Mouse (Mus musculus) hindbrain, embryonic 16.5 days (tissue): ENCODE results near the gene Coro2a. TPM values are rescaled to one million over a fixed set of nuclear protein-coding genes. Genes with fewer than 3 reads are reported as not detected.

Experiments used
- ATAC-seq: fragments of 200-750 bp; cut with Nextera tagmentation; 2 replicates; pipeline ENCODE4 v1.8.0; 2017; ENCODE audit warnings: moderate TSS enrichment, moderate library complexity
- H3K27ac ChIP-seq: fragments of 300-500 bp; sonication (generic); 2 replicates; pipeline ENCODE4 v1.5.1; 2014; ENCODE audit warnings: low read depth, mild to moderate bottlenecking, control low read depth, low read length, moderate library complexity
- H3K27me3 ChIP-seq: fragments of 300-500 bp; sonication (generic); replicated peaks from 2 replicates; pipeline ENCODE4 v1.6.1; 2014; ENCODE audit warnings: low read length; ENCODE audit not compliant: control insufficient read depth, insufficient read depth
- H3K36me3 ChIP-seq: fragments of 300-500 bp; sonication (generic); 2 replicates; pipeline ENCODE4 v1.6.1; 2014; ENCODE audit warnings: mild to moderate bottlenecking, low read length, moderate library complexity, mixed read lengths; ENCODE audit not compliant: control insufficient read depth, insufficient read depth
- H3K4me1 ChIP-seq: fragments of 300-500 bp; sonication (generic); 2 replicates; pipeline ENCODE4 v1.6.1; 2014; ENCODE audit warnings: low read depth, low read length; ENCODE audit not compliant: control insufficient read depth, insufficient read depth
- H3K4me2 ChIP-seq: fragments of 300-500 bp; sonication (generic); 2 replicates; pipeline ENCODE4 v1.6.1; 2014; ENCODE audit warnings: mild to moderate bottlenecking, low read length, control low read depth, moderate library complexity
- H3K4me3 ChIP-seq: fragments of 300-500 bp; sonication (generic); 2 replicates; pipeline ENCODE4 v1.5.1; 2014; ENCODE audit warnings: mild to moderate bottlenecking, low read length, control low read depth, moderate library complexity
- H3K9ac ChIP-seq: fragments of 300-500 bp; sonication (generic); 2 replicates; pipeline ENCODE4 v1.6.1; 2014; ENCODE audit warnings: low read depth, mild to moderate bottlenecking, control low read depth, low read length, moderate library complexity
- H3K9me3 ChIP-seq: fragments of 300-500 bp; sonication (generic); 2 replicates; pipeline ENCODE4 v1.6.1; 2014; ENCODE audit warnings: mild to moderate bottlenecking, low read length, moderate library complexity; ENCODE audit not compliant: control insufficient read depth
- WGBS: fragments of 180-500 bp; shearing (Covaris S2); extraction: QIAGEN DNeasy Blood & Tissue Kit; methylation state at CpG from one replicate; pipeline ENCODE4 v1.1.7; 2014; 5-methylcytosine and 5-hydroxymethylcytosine counted together
- polyA plus RNA-seq: library from polyadenylated mRNA; unstranded; fragments of >200 nt; fragmentation: Nextera tagmentation; extraction: Ambion mirVana; gene quantifications from 2 replicates; pipeline ENCODE4 v1.2.1, GENCODE M21; 2015

The Coro2a gene
- polyA plus RNA-seq, 1 experiment from 2014 or later, result 7.9 TPM

GRCm38 (mm10) chr4:46620946-46621345 is 18.9 kb upstream of the Coro2a start:
- Histone ChIP-seq H3K27me3 (no peaks in the 10 kb centered on the region), H3K9me3 (no peaks in the 10 kb centered on the region), H3K4me1 (0 out of 2 replicates have a peak, but pooled peaks cover 3% of the 10 kb centered on the region), H3K4me3 (no peak overlapping the region), H3K27ac (no peak overlapping the region), H3K4me2 (no peak overlapping the region), H3K9ac (no peak overlapping the region), H3K36me3 (no peaks in the 10 kb centered on the region)
- WGBS, result 82% methylated on average over 8 of the region's 8 CpGs
- ATAC-seq, result no peak

- Histone ChIP-seq H3K27ac (no peak overlapping the region), H3K36me3 (no peaks in the 10 kb centered on the region), H3K4me1 (0 out of 2 replicates have a peak, but pooled peaks cover 3% of the 10 kb centered on the region), H3K4me2 (no peak overlapping the region), H3K9me3 (no peaks in the 10 kb centered on the region), H3K9ac (no peak overlapping the region), H3K27me3 (no peaks in the 10 kb centered on the region), H3K4me3 (no peak overlapping the region)
- 7% methylated on average over 23 of the region's 23 CpGs for WGBS
- ATAC-seq, result 0 out of 2 replicates have a peak, but pooled peaks have one; percentile 21
Observed at GRCm38 (mm10) chr4:46620330-46620729, 18.3 kb upstream of the Coro2a start.

- ATAC-seq, result no peak
- no peaks in the 10 kb centered on the region for H3K27me3 ChIP-seq
- 69% methylated on average over 11 of the region's 11 CpGs for WGBS
- 0 out of 2 replicates have a peak, but pooled peaks cover 3% of the 10 kb centered on the region for H3K4me1 ChIP-seq
- H3K27ac ChIP-seq, result no peak overlapping the region
- no peak overlapping the region for H3K4me3 ChIP-seq
- H3K4me2 ChIP-seq, result no peak overlapping the region
- H3K9me3 ChIP-seq, result no peaks in the 10 kb centered on the region
- no peaks in the 10 kb centered on the region for H3K36me3 ChIP-seq
- H3K9ac ChIP-seq, result no peak overlapping the region
Observed at GRCm38 (mm10) chr4:46618196-46618817, 16.3 kb upstream of the Coro2a start.

GRCm38 (mm10) chr4:46617408-46617807 is 15.4 kb upstream of the Coro2a start:
- no peak for ATAC-seq
- 0 out of 2 replicates have a peak, but pooled peaks cover 3% of the 10 kb centered on the region for H3K4me1 ChIP-seq
- no peak overlapping the region for H3K4me2 ChIP-seq
- H3K36me3 ChIP-seq, result no peaks in the 10 kb centered on the region
- no peaks in the 10 kb centered on the region for H3K9me3 ChIP-seq
- 76% methylated on average over 6 of the region's 6 CpGs for WGBS
- no peak overlapping the region for H3K9ac ChIP-seq
- no peaks in the 10 kb centered on the region for H3K27me3 ChIP-seq
- H3K4me3 ChIP-seq, result no peak overlapping the region
- H3K27ac ChIP-seq, result no peak overlapping the region

GRCm38 (mm10) chr4:46614641-46615040 is 12.6 kb upstream of the Coro2a start:
- WGBS, result 80% methylated on average over 9 of the region's 9 CpGs
- no peaks in the 10 kb centered on the region for H3K9me3 ChIP-seq
- no peak for ATAC-seq

GRCm38 (mm10) chr4:46613618-46614017 is 11.6 kb upstream of the Coro2a start:
- no peak for ATAC-seq
- H3K4me2 ChIP-seq, result no peak overlapping the region
- H3K9ac ChIP-seq, result no peak overlapping the region
- H3K27ac ChIP-seq, result no peak overlapping the region
- peaks cover 3% of the 10 kb centered on the region; the same call in 1 of the 2 replicates for H3K4me1 ChIP-seq
- WGBS, result 74% methylated on average over 12 of the region's 12 CpGs
- H3K36me3 ChIP-seq, result no peaks in the 10 kb centered on the region
- H3K27me3 ChIP-seq, result no peaks in the 10 kb centered on the region
- H3K9me3 ChIP-seq, result no peaks in the 10 kb centered on the region
- no peak overlapping the region for H3K4me3 ChIP-seq

More at GRCm38 (mm10) chr4:46614641-46615040, 12.6 kb upstream of the Coro2a start:
- Histone ChIP-seq H3K9ac (no peak overlapping the region), H3K27ac (no peak overlapping the region), H3K27me3 (no peaks in the 10 kb centered on the region), H3K36me3 (no peaks in the 10 kb centered on the region), H3K4me2 (no peak overlapping the region), H3K4me1 (peaks cover 3% of the 10 kb centered on the region; the same call in 1 of the 2 replicates), H3K4me3 (no peak overlapping the region)

GRCm38 (mm10) chr4:46611181-46611580 is 9.2 kb upstream of the Coro2a start:
- Histone ChIP-seq H3K36me3 (no peaks in the 10 kb centered on the region), H3K9ac (no peak overlapping the region), H3K4me2 (no peak overlapping the region), H3K27ac (no peak overlapping the region), H3K27me3 (no peaks in the 10 kb centered on the region), H3K4me3 (no peak overlapping the region), H3K9me3 (no peaks in the 10 kb centered on the region), H3K4me1 (peaks cover 3% of the 10 kb centered on the region; the same call in 1 of the 2 replicates)
- 1% methylated on average over 4 of the region's 4 CpGs for WGBS
- peak; percentile 75 for ATAC-seq

- 0 out of 2 replicates have a peak, but pooled peaks cover 3% of the 10 kb centered on the region for H3K27me3 ChIP-seq
- H3K4me1 ChIP-seq, result peaks cover 3% of the 10 kb centered on the region; the same call in 1 of the 2 replicates
- H3K27ac ChIP-seq, result no peak overlapping the region
- ATAC-seq, result no peak
- no peak overlapping the region for H3K4me3 ChIP-seq
- H3K9me3 ChIP-seq, result no peaks in the 10 kb centered on the region
- H3K4me2 ChIP-seq, result no peak overlapping the region
- no peak overlapping the region for H3K9ac ChIP-seq
- WGBS, result 68% methylated on average over 3 of the region's 3 CpGs
- H3K36me3 ChIP-seq, result no peaks in the 10 kb centered on the region
Observed at GRCm38 (mm10) chr4:46607601-46608000, 5.6 kb upstream of the Coro2a start.

- no peaks in the 10 kb centered on the region for H3K36me3 ChIP-seq
- H3K27me3 ChIP-seq, result 0 out of 2 replicates have a peak, but pooled peaks cover 3% of the 10 kb centered on the region
- no peak for ATAC-seq
- H3K9me3 ChIP-seq, result no peaks in the 10 kb centered on the region
- H3K9ac ChIP-seq, result no peak overlapping the region
- no peak overlapping the region for H3K27ac ChIP-seq
- 56% methylated on average over 11 of the region's 11 CpGs for WGBS
- H3K4me3 ChIP-seq, result no peak overlapping the region
- peaks cover 3% of the 10 kb centered on the region for H3K4me1 ChIP-seq
- no peak overlapping the region for H3K4me2 ChIP-seq
Observed at GRCm38 (mm10) chr4:46605451-46605850, 3.4 kb upstream of the Coro2a start.
